Mouse (Mus musculus): Measurements from ENCODE around the gene Lrp2.

GRCm38 (mm10) chr2:69451128-69451527, 134.7 kb downstream of the Lrp2 start:
- no peak for TF ChIP-seq CTCF (IDR thresholded peaks at IDR 0.05; ENCODE audit: low read depth, low read length)
- TF ChIP-seq POLR2A (IDR thresholded peaks at IDR 0.05; ENCODE audit: insufficient read depth, low read length): no peak
- no peak for TF ChIP-seq EP300 (IDR thresholded peaks at IDR 0.05; ENCODE audit: insufficient read depth, low read depth, low read length)

Measured in ES-Bruce4 (cell line).